Mouse (Mus musculus) layer of hippocampus, adult 18-20 months (tissue): ENCODE measurements around the gene Tarsl2. TPM values are rescaled to one million over a fixed set of nuclear protein-coding genes. Genes with fewer than 3 reads are reported as not detected.

Source experiments
- DNase-seq, 2 experiments: peaks; one replicate each; pipeline ENCODE4 v3.0.0; 2022; ENCODE audit warnings: low spot score in 2 of 2
- long read RNA-seq: library from polyadenylated mRNA; stranded (forward); transcript quantifications from one replicate; pipeline ENCODE4 v2.0.0, GENCODE M21; 2021
- total RNA-seq, 2 experiments: library from RNA; stranded (reverse); gene quantifications; 2 replicates each; pipeline ENCODE4 v1.2.3; 2021

Gene Tarsl2
- total RNA-seq: 10 to 100 TPM; 33.2 to 34.0 TPM
- long read RNA-seq, transcript Tarsl2-201 (19 exons, 3,192 nt): major isoform, 20 of 22 reads
- long read RNA-seq, partial matches to known transcripts: 2 of 22 reads
- long read RNA-seq, other reads (novel, unspliced or antisense): 0 of 22 reads

- peak; percentile 91 to 97 for DNase-seq
Observed at GRCm38 (mm10) chr7:65644643-65645351, at the start of gene Tarsl2. TSS of gene Tarsl2 (plus strand) at chr7:65644898.

GRCm38 (mm10) chr7:65606124-65606523, 38.6 kb upstream of the Tarsl2 start:
- DNase-seq: no peak

GRCm38 (mm10) chr7:65607003-65607402, 37.7 kb upstream of the Tarsl2 start:
- peak in 1 of 2 experiments; percentile 52 for DNase-seq

GRCm38 (mm10) chr7:65610171-65610570, 34.5 kb upstream of the Tarsl2 start:
- DNase-seq: peak; percentile 52 to 82

- DNase-seq: no peak
Observed at GRCm38 (mm10) chr7:65610673-65611072, 34.0 kb upstream of the Tarsl2 start.

GRCm38 (mm10) chr7:65611298-65611697, 33.4 kb upstream of the Tarsl2 start:
- no peak for DNase-seq

- no peak for DNase-seq
Observed at GRCm38 (mm10) chr7:65613723-65614122, 31.0 kb upstream of the Tarsl2 start.

- no peak for DNase-seq
Observed at GRCm38 (mm10) chr7:65618751-65619150, 25.9 kb upstream of the Tarsl2 start.

- DNase-seq: no peak
Observed at GRCm38 (mm10) chr7:65620746-65621145, 24.0 kb upstream of the Tarsl2 start.

- DNase-seq: no peak
Observed at GRCm38 (mm10) chr7:65623330-65623729, 21.4 kb upstream of the Tarsl2 start.

- no peak for DNase-seq
Observed at GRCm38 (mm10) chr7:65625528-65625927, 19.2 kb upstream of the Tarsl2 start.

GRCm38 (mm10) chr7:65629846-65630245, 14.9 kb upstream of the Tarsl2 start:
- DNase-seq: no peak

- DNase-seq: no peak
Observed at GRCm38 (mm10) chr7:65630661-65631060, 14.0 kb upstream of the Tarsl2 start.

- no peak for DNase-seq
Observed at GRCm38 (mm10) chr7:65635831-65636230, 8.9 kb upstream of the Tarsl2 start.

- no peak for DNase-seq
Observed at GRCm38 (mm10) chr7:65636356-65636880, 8.3 kb upstream of the Tarsl2 start.

GRCm38 (mm10) chr7:65638170-65638770, 6.4 kb upstream of the Tarsl2 start:
- no peak for DNase-seq

- peak in 1 of 2 experiments; percentile 21 for DNase-seq
Observed at GRCm38 (mm10) chr7:65639821-65640382, 4.8 kb upstream of the Tarsl2 start.

GRCm38 (mm10) chr7:65640672-65641071, 4.0 kb upstream of the Tarsl2 start:
- no peak for DNase-seq

- no peak for DNase-seq
Observed at GRCm38 (mm10) chr7:65642371-65643304, 2.1 kb upstream of the Tarsl2 start.

GRCm38 (mm10) chr7:65643861-65644421, 757 bp upstream of the Tarsl2 start:
- peak in 1 of 2 experiments; percentile 13 for DNase-seq

GRCm38 (mm10) chr7:65645996-65646395, 1.3 kb downstream of the Tarsl2 start:
- no peak for DNase-seq
